Mouse (Mus musculus) MEL-GATA-1-ER (cell line): ENCODE data around the gene 0610009B22Rik.

Experiments used
- DNase-seq: peaks from one replicate; pipeline ENCODE4 v3.0.0-alpha.2; 2012; ENCODE audit warnings: low read depth; ENCODE audit errors: extremely low read depth

The 0610009B22Rik gene

DNA sequence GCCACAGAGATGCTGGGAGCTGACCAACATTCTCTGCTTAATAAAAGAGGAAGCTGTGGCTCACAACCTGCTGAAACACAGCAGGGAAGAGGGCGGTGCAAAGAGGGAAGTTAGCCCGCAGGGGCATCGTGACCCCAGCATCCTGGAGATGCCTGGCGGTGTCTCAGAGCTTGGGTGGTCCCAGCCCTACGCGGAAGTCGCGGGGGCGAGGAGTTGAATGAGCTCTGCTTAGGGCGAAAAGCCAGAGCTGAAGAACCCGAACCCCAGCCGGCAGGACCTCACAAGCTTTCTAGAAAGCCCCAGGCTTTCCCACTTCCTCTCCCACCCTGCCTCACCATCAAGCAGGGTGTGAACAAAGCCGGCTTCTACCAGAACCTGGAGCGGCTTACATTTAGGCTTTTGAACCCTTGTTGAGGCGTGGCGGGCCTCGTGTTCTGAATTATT, 50.7 kb downstream of the 0610009B22Rik start:
- DNase-seq, result peak; percentile 93

DNA sequence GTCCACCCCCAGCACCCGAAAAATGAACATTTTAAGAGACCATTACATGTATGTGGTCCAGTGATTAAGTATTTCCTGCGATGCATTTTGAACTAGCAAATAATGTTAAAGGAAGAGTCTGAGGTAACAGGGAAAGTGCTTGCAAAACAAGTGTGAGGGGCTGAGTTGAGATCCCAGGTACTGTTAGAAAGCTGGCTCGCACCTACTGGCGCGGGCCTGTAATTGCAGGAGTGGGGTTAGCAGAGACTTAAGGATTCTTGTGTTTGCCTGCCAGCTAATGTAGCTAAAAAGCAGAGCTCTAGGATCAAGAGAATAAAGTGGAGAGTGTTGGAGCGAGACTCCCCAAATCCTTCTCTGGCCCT, 52.4 kb downstream of the 0610009B22Rik start:
- DNase-seq, result peak; percentile 76

DNA sequence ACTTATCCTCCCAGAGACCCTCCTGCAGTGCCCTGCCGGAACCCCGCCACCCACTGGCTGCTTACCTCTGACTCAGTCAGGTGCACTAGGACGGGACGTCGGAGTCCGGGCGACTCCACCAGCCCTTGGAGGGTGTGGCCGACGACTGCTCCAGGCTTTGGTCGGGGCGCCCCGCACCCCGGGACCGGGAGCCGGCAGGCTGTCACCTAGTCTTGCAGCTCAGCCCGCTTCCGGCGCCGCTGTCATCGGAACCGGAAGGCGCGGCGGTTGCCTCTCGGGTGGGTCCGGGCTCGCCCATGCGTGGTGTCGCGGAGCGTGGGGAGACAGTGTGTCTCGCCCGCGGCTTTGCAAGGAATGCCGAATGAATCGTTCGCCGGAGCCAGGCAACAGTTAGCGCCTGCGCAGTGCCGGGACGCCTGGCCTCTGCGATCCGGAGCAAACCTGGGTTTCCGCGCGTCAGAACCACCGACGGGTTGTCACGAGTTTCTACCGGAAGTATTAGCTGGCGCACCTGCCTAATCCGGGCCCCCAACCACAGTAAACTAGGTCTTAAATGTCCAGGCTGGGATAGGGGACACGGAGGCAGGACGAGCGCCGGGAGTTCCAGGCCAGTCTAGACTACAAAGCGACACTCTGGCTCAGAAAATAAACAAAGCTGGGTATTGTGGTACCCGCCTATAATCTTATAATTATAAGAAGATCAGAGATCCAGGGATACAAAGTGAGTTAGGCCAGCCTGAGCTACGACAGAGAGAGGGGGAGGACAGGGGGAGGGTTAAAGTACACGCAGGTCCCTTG, 53.0 kb downstream of the 0610009B22Rik start, which contains the start of gene Rmnd5b:
TSS of gene Rmnd5b (minus strand) at position 372 of the 798 bp plus-strand sequence.
- DNase-seq, result peak; percentile 69
